Mouse (Mus musculus) layer of hippocampus, adult 2 months (tissue): ENCODE measurements at regions not wholly inside any gene's neighbourhood (a gene's known extent, or its start where the extent isn't known, plus 50 kb on each side); places are given as distances from the start of the nearest gene placed in this dataset.

Experiments
- DNase-seq, 2 experiments: peaks; one replicate each; pipeline ENCODE4 v3.0.0; 2022; ENCODE audit warnings: low spot score in 2 of 2
- H3K27ac ChIP-seq: fragments of 200-600 bp; 2 replicates; pipeline ENCODE4 v1.8.1; 2022
- H3K4me3 ChIP-seq: fragments of 200-600 bp; 2 replicates; pipeline ENCODE4 v1.8.1; 2022; ENCODE audit warnings: mild to moderate bottlenecking
- CTCF ChIP-seq: fragments of 200-600 bp; conservative IDR thresholded peaks from 2 replicates; pipeline ENCODE4 v1.8.1; 2022; ENCODE audit warnings: antibody characterized with exemption, mild to moderate bottlenecking, moderate library complexity

GRCm38 (mm10) chr13:10619661-10620060 is 259.0 kb upstream of the Chrm3 start:
- H3K4me3 ChIP-seq = no peak overlapping the region

GRCm38 (mm10) chr13:10618421-10618954 is 257.8 kb upstream of the Chrm3 start:
- no peak for TF ChIP-seq CTCF
- Histone ChIP-seq H3K4me3 (no peak overlapping the region), H3K27ac (no peak overlapping the region)
- DNase-seq = no peak

More at GRCm38 (mm10) chr13:10619661-10620060, 259.0 kb upstream of the Chrm3 start:
- TF ChIP-seq CTCF = no peak
- DNase-seq = no peak
- no peak overlapping the region for H3K27ac ChIP-seq

- TF ChIP-seq CTCF = no peak
- Histone ChIP-seq H3K4me3 (no peak overlapping the region), H3K27ac (peak overlapping the region; percentile 28; the same call in 1 of the 2 replicates)
- peak in 1 of 2 experiments; percentile 45 for DNase-seq
These were observed 214.3 kb upstream of the Chrm3 start for GRCm38 (mm10) chr13:10574951-10575350.

GRCm38 (mm10) chr13:10566825-10567224 is 206.2 kb upstream of the Chrm3 start:
- Histone ChIP-seq H3K27ac (no peak overlapping the region), H3K4me3 (no peak overlapping the region)
- DNase-seq = no peak
- no peak for TF ChIP-seq CTCF

GRCm38 (mm10) chr13:10557559-10557958 is 196.9 kb upstream of the Chrm3 start:
- Histone ChIP-seq H3K27ac (no peak overlapping the region), H3K4me3 (no peak overlapping the region)
- TF ChIP-seq CTCF = no peak
- no peak for DNase-seq

GRCm38 (mm10) chr13:10554595-10554994 is 193.9 kb upstream of the Chrm3 start:
- H3K4me3 ChIP-seq = no peak overlapping the region
- no peak for DNase-seq
- TF ChIP-seq CTCF = no peak
- no peak overlapping the region for H3K27ac ChIP-seq

- TF ChIP-seq CTCF = no peak
- no peak overlapping the region for H3K4me3 ChIP-seq
- no peak overlapping the region for H3K27ac ChIP-seq
- DNase-seq = no peak
These were observed 182.1 kb upstream of the Chrm3 start for GRCm38 (mm10) chr13:10542723-10543122.

GRCm38 (mm10) chr13:10540197-10540940 is 179.7 kb upstream of the Chrm3 start:
- DNase-seq = no peak
- no peak for TF ChIP-seq CTCF
- peak overlapping the region; percentile 20; the same call in 1 of the 2 replicates for H3K4me3 ChIP-seq

GRCm38 (mm10) chr13:10538927-10539326 is 178.3 kb upstream of the Chrm3 start:
- Histone ChIP-seq H3K4me3 (no peak overlapping the region), H3K27ac (no peak overlapping the region)
- DNase-seq = no peak
- TF ChIP-seq CTCF = peak; percentile 61

More at GRCm38 (mm10) chr13:10540197-10540940, 179.7 kb upstream of the Chrm3 start:
- H3K27ac ChIP-seq = no peak overlapping the region

- no peak for TF ChIP-seq CTCF
- H3K4me3 ChIP-seq = no peak overlapping the region
- peak overlapping the region; percentile 43 for H3K27ac ChIP-seq
- peak; percentile 53 to 68 for DNase-seq
These were observed 166.6 kb upstream of the Chrm3 start for GRCm38 (mm10) chr13:10527251-10527650.

- TF ChIP-seq CTCF = no peak
- no peak for DNase-seq
- peak overlapping the region; percentile 43 for H3K27ac ChIP-seq
These were observed 166.0 kb upstream of the Chrm3 start for GRCm38 (mm10) chr13:10526470-10527207.

GRCm38 (mm10) chr13:10504211-10504610 is 143.6 kb upstream of the Chrm3 start:
- TF ChIP-seq CTCF = no peak
- H3K27ac ChIP-seq = no peak overlapping the region
- no peak for DNase-seq
- no peak overlapping the region for H3K4me3 ChIP-seq

More at GRCm38 (mm10) chr13:10526470-10527207, 166.0 kb upstream of the Chrm3 start:
- H3K4me3 ChIP-seq = no peak overlapping the region

- DNase-seq = no peak
- TF ChIP-seq CTCF = peak; percentile 52
- no peak overlapping the region for H3K27ac ChIP-seq
- no peak overlapping the region for H3K4me3 ChIP-seq
These were observed 94.7 kb upstream of the Chrm3 start for GRCm38 (mm10) chr13:10455323-10455722.
